Mouse (Mus musculus) splenic B cell, adult 2 months (primary cell): ENCODE measurements around the gene Acoxl.
A peak's percentile ranks its signal among the peaks of the same experiment; 100 is the strongest.

Experiments used
- DNase-seq: peaks from one replicate; pipeline ENCODE4 v3.0.0-alpha.2; 2011; ENCODE audit warnings: low read depth, low spot score
- H3K27me3 ChIP-seq: 2 replicates; pipeline ENCODE4 v1.6.1; 2012; ENCODE audit warnings: mild to moderate bottlenecking, low read length, moderate library complexity, mixed read lengths; ENCODE audit not compliant: control insufficient read depth, poor library complexity, insufficient read depth, severe bottlenecking
- H3K36me3 ChIP-seq: 2 replicates; pipeline ENCODE4 v1.6.1; 2012; ENCODE audit warnings: mild to moderate bottlenecking, low read length, moderate library complexity, mixed read lengths; ENCODE audit not compliant: control insufficient read depth, poor library complexity, insufficient read depth, severe bottlenecking

Gene Acoxl

DNA sequence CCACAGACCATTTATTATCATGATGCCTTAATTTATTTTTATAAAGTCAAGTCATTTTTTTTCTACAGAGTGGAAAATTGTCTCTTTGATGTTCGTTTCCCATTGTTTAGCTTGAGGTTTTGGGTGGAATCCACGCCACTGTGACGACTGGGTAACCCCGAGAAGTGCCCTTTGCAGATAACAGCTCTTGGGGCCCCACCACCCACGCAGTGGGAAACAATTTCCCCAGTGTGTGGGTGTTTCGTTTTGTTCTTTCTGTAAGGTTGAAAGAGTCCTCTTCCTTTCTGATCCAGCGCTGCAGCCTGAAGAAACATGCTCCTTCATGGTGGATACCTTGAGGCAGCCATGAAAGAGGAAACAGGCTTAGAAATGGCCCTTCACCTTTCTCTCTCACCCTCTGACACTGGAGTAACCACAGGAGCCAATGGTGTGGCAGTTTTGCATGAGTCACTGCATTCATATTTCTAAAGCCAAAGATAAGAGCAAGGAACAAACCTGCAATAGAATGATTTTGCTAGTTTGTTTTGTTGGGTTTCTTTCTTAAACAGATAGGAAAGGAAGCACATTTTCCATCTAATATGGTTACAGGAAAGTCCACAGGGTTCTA is 78.2 kb downstream of the Acoxl start:
- DNase-seq, result peak; percentile 39

DNA sequence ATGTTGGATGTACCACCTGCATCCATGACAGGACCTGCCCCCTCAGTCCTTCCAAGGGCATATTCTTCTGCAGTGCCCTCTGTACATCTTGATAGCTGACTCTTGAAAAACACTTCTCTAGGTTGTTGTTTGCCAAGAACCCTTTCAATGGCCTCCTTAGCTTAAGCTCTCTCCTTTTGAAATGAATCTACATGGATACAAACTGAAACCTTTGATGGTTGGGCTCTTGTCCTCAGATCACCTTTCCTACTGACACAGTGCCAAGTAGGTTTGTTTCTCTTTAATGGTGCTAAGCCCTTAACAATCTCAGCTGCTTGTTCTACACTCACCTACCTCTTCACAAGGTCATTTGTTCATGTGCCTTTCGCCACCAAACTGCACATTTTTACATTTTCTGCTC is 81.1 kb downstream of the Acoxl start:
- H3K27me3 ChIP-seq, result no peaks in the 10 kb centered on the region
- no peak for DNase-seq

More for the DNA sequence above, 78.2 kb downstream of the Acoxl start:
- H3K27me3 ChIP-seq, result no peaks in the 10 kb centered on the region
- H3K36me3 ChIP-seq, result no peaks in the 10 kb centered on the region

DNA sequence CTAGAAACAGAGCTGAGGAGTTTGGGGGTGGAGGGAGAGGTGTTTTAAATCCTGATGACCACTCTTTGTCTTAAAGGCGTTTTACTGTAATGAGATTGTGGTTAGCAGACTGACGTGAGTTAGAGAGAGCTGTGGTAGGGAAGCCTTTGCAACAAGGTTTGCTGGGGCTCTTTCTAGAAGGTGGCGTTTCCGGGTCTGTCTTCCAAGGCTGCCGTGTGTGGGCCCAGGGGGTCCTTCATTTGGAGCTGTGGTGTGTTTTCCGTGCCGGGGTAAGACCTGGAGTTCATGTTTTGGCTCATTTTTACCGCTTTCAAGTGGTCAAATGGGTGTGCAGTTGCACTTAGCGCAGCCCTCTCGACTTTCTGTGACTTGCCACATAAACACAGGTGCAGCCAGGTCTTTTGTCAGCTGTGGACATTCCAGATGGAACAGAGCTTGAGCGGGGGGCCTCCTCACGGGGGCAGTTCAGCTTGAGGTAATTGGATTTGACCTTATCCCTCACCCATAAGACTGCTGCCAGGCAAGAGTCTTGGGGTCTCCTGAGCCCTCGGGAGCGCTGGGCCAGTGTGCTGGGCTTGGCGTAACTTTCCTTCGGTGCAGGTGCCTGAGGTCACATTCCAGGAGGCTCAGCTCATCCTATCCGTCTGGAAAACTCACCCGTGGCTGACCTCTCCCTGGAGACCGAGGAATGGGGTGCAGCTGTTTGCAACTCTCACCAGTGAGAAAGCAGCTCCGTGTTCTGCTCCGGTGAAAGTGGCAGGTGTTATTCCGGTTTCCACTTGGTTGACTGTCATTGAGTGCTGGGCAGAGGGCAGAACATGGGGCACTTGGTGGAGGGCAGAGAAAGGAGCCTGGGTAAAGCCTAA is 83.6 kb downstream of the Acoxl start:
- Histone ChIP-seq H3K36me3 (no peaks in the 10 kb centered on the region), H3K27me3 (no peaks in the 10 kb centered on the region)
- DNase-seq, result no peak

More for the DNA sequence above, 81.1 kb downstream of the Acoxl start:
- H3K36me3 ChIP-seq, result no peaks in the 10 kb centered on the region

DNA sequence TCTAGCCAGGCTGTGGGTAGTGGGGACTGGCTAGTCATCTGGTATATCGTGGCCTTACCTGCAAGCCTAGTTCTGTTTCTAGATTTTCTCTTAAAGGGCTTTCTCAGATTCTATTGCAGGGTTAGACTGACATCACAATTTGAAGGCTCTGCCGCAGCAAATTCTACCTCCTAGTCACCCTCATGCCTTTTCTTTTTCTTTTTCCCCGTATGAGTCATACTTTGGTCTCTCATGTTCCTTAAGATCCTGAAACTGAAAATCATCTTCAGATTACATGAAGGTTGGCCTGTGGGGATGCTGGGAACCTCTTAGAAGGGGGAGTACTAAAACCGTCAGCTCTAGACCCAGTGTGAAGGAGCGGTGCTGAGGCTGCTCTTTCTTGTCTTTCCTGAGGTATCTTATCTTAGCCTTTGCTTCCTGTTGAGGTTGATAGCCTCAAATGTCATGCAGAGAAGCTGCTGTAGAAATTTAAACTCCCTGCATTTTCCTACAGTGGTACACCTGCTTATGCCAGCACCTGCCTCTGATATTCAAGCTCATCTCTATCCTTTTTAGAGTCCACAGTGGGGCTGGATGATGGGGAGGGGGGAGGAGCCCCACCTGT is 84.5 kb downstream of the Acoxl start:
- no peak for DNase-seq
- H3K27me3 ChIP-seq, result no peaks in the 10 kb centered on the region
- H3K36me3 ChIP-seq, result no peaks in the 10 kb centered on the region

DNA sequence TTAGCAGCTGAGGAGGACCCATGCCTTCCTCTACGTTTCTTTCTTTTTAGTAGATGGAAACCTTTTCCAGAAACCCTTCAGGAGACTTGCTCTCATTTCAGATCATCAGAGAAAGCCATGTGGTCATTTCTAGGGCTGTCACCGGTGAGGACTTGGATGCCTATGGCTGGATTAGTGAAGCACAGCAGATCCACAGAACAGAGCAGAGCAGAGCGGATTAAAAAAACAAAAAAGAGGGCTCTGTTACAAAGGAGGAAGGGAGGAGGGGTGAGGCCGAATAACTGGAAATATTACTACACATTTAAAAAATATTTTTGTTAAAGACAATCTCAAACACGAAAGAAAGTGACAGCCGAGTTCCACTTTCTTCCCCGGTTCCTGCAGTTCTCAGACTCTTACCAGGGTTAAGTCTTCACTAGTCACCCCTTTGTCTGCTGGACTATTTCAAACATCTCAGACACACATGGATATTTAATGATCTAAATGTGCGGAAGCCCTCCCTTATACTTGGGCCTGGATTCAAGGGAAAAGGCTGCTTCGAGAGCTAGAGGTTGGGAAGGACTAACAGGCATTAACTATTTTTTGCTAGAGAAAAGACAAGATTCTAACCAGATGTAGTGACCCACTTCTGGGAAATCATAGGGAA is 88.1 kb downstream of the Acoxl start:
- H3K36me3 ChIP-seq, result no peaks in the 10 kb centered on the region
- no peak for DNase-seq
- no peaks in the 10 kb centered on the region for H3K27me3 ChIP-seq

DNA sequence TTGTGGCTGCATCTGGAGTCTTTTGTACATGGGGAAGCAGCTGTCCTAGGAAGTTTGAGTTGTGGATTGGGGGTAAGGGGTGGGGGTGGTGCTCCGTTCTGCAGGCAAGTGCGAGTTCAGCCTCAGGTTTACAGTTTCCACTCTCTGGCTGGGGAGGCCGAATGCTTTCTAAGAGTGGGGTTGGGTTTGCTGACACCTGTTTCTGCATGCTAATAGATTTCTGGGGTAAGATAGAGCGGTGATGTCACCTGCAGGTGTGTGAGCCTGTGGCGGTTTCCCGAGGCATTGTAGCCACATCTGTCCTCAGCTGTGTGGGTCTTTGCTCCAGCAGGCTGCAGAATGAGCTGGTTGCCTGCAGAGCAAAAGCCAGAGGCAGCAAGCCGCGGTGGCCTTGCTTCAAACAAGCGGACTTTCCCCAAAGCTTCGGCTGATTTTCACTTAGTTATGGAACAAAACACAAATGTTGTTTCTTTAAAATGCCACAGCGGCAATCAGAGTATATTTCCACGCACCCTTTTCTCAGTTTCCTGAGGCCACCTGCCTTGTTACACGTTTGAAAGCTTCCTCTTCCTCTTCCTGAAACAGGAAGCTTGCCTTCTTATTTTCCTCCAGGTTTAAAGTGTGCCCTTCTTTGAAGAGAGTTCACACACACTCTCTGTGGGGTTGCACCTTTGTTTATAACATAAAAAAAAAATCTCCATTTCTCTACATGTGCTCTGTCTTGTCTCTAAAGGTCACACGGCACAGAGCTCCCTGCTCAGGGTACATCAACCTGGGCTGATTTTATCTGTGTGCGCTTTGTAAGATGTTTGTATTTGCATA is 89.0 kb downstream of the Acoxl start:
- no peaks in the 10 kb centered on the region for H3K27me3 ChIP-seq
- no peaks in the 10 kb centered on the region for H3K36me3 ChIP-seq
- DNase-seq, result peak; percentile 39

DNA sequence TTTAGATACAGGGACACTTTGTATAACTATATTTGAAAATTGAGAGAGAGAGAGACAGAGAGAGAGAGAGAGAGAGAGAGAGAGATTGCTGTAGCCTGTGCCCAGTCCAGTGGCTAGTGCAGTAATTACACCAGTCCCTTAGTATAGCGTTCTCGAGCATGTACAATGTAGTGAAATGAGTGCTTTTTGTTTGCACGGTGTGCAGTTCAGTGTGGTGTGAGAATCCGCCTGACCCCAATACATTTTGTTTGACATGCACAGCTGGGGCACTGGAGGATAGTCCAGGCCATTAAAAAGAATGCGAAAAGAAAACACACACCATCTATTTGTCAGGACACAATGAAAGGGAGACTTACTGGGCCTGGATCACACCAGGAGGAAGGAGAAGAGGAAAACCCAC is 89.6 kb downstream of the Acoxl start:
- no peaks in the 10 kb centered on the region for H3K36me3 ChIP-seq
- no peaks in the 10 kb centered on the region for H3K27me3 ChIP-seq
- DNase-seq, result no peak

DNA sequence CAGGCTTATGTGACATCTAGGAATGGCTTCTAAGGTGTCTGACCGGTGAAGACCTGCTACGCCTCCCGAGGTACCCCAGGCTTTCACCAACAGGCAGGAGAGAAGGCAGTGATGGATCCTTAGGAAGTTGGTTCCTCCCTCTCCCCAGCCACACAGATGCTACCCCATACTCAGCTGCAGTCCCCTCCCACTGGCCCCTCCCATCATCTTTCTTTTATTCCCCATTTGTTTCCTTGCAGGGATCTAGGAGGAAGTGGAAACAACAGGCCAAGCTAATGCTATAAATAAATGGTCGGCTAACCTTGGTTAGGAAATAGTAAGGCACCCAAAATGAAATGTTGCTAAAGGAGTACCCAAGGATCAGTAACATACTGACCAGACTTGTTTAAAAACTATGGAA is 90.2 kb downstream of the Acoxl start:
- Histone ChIP-seq H3K27me3 (no peaks in the 10 kb centered on the region), H3K36me3 (no peaks in the 10 kb centered on the region)
- DNase-seq, result no peak

DNA sequence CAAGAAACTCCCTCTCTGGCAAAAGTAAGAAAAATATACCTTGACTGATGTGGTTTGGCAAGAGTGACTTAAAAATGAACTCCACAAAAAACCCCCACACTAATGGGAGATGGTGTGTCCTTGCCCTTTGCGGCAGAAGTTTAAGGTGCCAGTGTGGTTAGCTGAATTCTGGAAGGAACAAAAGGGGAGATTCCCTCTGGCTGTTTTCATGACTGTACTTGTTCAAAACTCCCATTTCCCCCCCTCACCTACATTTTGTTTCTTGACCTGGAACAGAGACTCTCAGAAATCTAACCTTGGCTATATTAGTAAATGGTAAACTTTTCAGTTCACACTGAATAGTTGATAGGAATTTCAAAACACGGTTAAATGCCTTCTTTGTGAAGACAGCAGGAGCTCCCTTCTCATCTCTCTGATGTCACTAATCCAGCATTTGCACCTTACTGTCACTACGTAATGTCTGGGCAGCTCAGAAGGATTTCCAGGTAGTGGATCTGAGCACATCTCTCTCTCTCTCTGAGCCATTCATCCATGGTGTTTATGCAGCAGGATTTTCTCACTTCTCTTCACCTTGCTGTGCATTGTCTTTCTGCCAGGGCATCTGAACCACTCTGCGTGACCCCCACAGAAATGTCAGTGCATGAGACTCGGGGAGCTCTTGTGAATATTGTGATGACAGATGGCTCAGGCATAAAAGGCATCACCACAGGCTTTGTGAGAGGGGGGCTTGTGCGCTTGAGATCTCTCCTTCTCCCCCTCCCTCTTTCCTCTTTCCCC is 91.5 kb downstream of the Acoxl start:
- Histone ChIP-seq H3K27me3 (no peaks in the 10 kb centered on the region), H3K36me3 (no peaks in the 10 kb centered on the region)
- no peak for DNase-seq

DNA sequence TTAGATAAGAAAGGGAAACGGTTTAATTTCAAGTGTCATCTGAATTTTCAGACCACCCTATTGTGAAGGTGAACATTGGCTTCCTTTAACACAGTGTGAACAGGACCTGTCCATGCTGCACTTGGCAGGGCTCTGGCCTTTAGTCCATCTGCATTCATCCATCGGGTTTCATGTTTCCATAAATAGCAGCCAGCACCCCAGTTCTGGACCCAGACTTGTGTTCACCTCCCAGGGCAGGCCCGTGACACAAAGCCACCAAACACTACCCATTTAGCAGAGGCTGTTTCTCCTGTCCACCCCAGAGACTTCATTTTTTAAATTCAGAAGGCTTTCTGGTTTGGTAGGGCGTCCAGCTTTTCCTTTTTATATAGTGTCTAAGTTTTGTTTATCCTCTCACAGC is 92.9 kb downstream of the Acoxl start:
- Histone ChIP-seq H3K36me3 (no peaks in the 10 kb centered on the region), H3K27me3 (no peaks in the 10 kb centered on the region)
- no peak for DNase-seq

DNA sequence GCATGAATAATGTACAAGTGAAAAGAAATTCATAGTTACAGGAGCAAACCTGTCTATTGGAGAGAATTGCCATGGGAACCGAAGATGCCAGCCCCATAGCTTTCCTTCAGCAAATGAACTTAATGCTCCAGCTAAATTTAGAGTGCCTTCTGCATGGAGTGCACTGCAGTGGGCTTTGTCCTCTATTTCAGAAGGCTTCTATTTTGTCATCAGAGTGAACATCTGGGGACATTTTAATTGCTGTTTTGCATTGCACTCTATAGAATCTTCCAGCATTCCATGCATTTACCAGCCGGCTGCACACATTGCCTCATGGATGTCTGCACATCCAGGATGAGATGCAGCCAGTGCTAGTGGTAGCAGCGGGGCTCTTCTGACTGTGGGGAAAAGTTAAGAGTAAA is 94.9 kb downstream of the Acoxl start:
- no peaks in the 10 kb centered on the region for H3K36me3 ChIP-seq
- no peak for DNase-seq
- no peaks in the 10 kb centered on the region for H3K27me3 ChIP-seq

DNA sequence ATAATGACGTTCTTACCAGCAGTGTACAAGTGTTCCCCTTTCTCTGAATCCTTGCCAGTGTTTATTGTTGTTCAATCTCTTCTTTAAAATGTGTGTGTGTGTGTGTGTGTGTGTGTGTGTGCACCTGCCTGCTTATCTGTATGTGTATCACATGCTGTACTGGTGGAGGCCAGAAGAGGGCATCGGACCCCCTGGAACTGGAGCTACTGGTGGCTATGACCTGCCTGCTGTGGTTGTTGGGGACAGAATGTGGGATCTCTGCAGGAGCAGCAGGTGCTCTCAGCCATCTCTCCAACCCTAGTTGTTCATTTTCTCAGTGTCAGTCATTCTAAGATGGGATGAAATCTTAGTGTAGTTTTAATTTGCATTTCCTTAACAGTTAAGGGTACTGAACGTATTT is 98.4 kb downstream of the Acoxl start:
- H3K36me3 ChIP-seq, result no peaks in the 10 kb centered on the region
- no peaks in the 10 kb centered on the region for H3K27me3 ChIP-seq
- peak; percentile 34 for DNase-seq

DNA sequence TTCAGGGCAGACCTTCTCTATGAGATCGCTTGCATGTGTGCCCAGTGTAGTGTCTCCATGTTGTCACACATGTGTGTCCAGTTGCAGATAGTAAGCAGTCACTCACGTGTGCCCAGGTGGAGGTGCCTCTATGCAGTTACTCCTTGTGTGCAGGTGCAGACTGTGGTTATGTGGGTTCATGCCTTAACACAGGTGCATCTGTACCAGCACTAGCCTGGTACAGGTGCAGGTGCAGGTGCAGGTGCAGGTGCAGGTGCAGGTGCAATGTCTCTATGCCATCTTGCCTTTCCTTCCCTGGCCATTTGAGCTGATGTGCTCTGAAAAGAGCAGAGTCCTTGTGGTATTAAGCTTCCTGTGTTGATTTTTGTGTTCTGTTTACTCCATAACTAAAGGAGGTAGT is 100.5 kb downstream of the Acoxl start:
- Histone ChIP-seq H3K36me3 (no peaks in the 10 kb centered on the region), H3K27me3 (no peaks in the 10 kb centered on the region)
- DNase-seq, result peak; percentile 3

DNA sequence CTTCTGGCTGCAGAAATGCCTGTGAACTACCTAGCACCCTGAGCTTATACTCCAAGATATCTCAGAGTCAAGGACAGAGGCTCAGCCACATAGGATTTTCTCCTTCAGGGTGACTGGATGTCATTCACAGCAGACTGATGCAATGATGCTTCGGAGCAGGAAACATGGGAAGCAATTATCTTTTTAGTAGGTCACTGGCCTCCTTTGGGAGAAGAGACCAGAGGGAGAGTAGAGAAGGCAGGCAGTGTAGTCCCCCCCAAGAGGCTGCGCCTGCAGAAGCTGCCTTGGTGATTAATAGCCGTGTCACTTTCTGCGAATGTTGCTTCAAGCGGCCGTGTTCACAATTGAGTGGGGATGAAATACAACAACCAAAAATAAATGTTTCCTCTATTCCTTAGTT is 121.9 kb downstream of the Acoxl start:
- DNase-seq, result no peak
- Histone ChIP-seq H3K27me3 (no peaks in the 10 kb centered on the region), H3K36me3 (no peaks in the 10 kb centered on the region)
